In the genomic region with DNA sequence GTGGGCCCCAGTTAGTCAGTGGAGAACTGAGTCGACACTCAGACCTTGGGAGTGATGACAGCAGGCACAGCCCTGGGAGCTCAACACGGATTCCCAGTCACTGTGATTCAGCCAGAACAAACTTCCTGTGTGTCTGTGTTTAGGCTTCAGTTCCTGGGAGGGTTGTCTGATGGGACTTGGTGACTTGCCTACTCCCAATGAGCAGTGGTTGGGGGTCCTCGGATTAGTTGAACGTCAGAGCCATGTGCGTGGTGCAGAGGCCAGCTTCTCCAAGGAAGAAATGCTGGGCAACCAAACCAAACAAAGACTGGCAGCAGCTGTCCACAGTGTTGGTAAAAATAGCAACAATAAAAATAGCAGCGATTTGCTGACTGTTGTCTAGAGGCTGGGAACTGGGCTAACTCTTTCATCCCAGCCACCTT, we compare ENCODE assay signal across 10 mouse cellular contexts.
A peak's percentile ranks its signal among the peaks of the same experiment; 100 is the strongest.
DNase-seq lines count a peak whose midpoint lies in the region; ATAC-seq and TF ChIP-seq lines count a peak whose summit lies in the region.
"Had no signal": no experiment of that assay in that cellular context is flagged by ENCODE, and none has a peak within 500 bp of the region (broad histone marks: within the 10 kb centered on the region; RNA-seq: fewer than 3 reads in every experiment).

No protein-coding gene starts in this region.

- H3K4me3 ChIP-seq in lung, embryonic 15.5 days = no peak overlapping the region
- no peak overlapping the region for H3K4me3 ChIP-seq in heart, embryonic 12.5 days
- H3K4me3 ChIP-seq in stomach, postnatal 0 days (ENCODE audit: low read depth, low read length) = no peak overlapping the region
- H3K4me3 ChIP-seq: embryonic facial prominence, embryonic 13.5 days; midbrain, embryonic 12.5 days had no signal

- H3K27me3 ChIP-seq in lung, embryonic 15.5 days = no peaks in the 10 kb centered on the region
- H3K27me3 ChIP-seq in heart, embryonic 12.5 days (replicated peaks) = no peaks in the 10 kb centered on the region
- H3K27me3 ChIP-seq in stomach, postnatal 0 days (ENCODE audit: control insufficient read depth, insufficient read depth, low read length) = no peaks in the 10 kb centered on the region
- H3K27me3 ChIP-seq: embryonic facial prominence, embryonic 13.5 days; midbrain, embryonic 12.5 days had no signal

- H3K36me3 ChIP-seq in lung, embryonic 15.5 days = no peaks in the 10 kb centered on the region
- H3K36me3 ChIP-seq in heart, embryonic 12.5 days = no peaks in the 10 kb centered on the region
- no peaks in the 10 kb centered on the region for H3K36me3 ChIP-seq in stomach, postnatal 0 days (ENCODE audit: control insufficient read depth, insufficient read depth, low read length)
- H3K36me3 ChIP-seq: embryonic facial prominence, embryonic 13.5 days; midbrain, embryonic 12.5 days had no signal

- H3K4me2 ChIP-seq in lung, embryonic 15.5 days = no peak overlapping the region
- peak overlapping the region; percentile 31 for H3K4me2 ChIP-seq in heart, embryonic 12.5 days
- H3K4me2 ChIP-seq in stomach, postnatal 0 days (replicated peaks; ENCODE audit: low read depth) = no peak overlapping the region
- H3K4me2 ChIP-seq: embryonic facial prominence, embryonic 13.5 days; midbrain, embryonic 12.5 days had no signal

- H3K9ac ChIP-seq in lung, embryonic 15.5 days = no peak overlapping the region
- no peak overlapping the region; the same call in 1 of the 2 replicates for H3K9ac ChIP-seq in heart, embryonic 12.5 days
- no peak overlapping the region for H3K9ac ChIP-seq in stomach, postnatal 0 days (ENCODE audit: low read length)
- H3K9ac ChIP-seq: embryonic facial prominence, embryonic 13.5 days; midbrain, embryonic 12.5 days had no signal

- no peak for TF ChIP-seq EP300 in stomach, postnatal 0 days (optimal IDR thresholded peaks at IDR 0.05)

- no peak for TF ChIP-seq CTCF in stomach, postnatal 0 days (IDR thresholded peaks at IDR 0.05; ENCODE audit: low read depth)

- WGBS in lung, embryonic 15.5 days = 31% methylated on average over 6 of the region's 6 CpGs
- WGBS in heart, embryonic 12.5 days = 11% methylated on average over 6 of the region's 6 CpGs
- WGBS in stomach, postnatal 0 days = 36% methylated on average over 6 of the region's 6 CpGs

- H3K4me1 ChIP-seq in lung, embryonic 15.5 days = peaks cover 14% of the 10 kb centered on the region; the same call in 1 of the 2 replicates
- peaks cover 33% of the 10 kb centered on the region for H3K4me1 ChIP-seq in heart, embryonic 12.5 days (replicated peaks)
- H3K4me1 ChIP-seq in stomach, postnatal 0 days (replicated peaks; ENCODE audit: control insufficient read depth, insufficient read depth) = peaks cover 5% of the 10 kb centered on the region
- H3K4me1 ChIP-seq: midbrain, embryonic 12.5 days had no signal

- DNase-seq in adrenal gland, adult 18-20 months (ENCODE audit: low spot score in 2 of 2) = peak; percentile 20 to 44
- DNase-seq in adrenal gland, postnatal 25 days = no peak
- no peak for DNase-seq in lung, postnatal 14 days
- DNase-seq in stomach, postnatal 0 days (ENCODE audit: low spot score) = no peak
- DNase-seq in right cerebral cortex, postnatal 36 days (ENCODE audit: low spot score in 2 of 2) = no peak
- no peak for DNase-seq in urinary bladder, postnatal 25 days (ENCODE audit: low spot score)

- H3K27ac ChIP-seq in lung, embryonic 15.5 days = 0 out of 2 replicates have a peak overlapping the region, but pooled peaks have one; percentile 2
- H3K27ac ChIP-seq in heart, embryonic 12.5 days (ENCODE audit: poor library complexity, severe bottlenecking) = peak overlapping the region; percentile 89
- peak overlapping the region; percentile 77; the same call in 1 of the 2 replicates for H3K27ac ChIP-seq in stomach, postnatal 0 days (replicated peaks)
- H3K27ac ChIP-seq: embryonic facial prominence, embryonic 13.5 days; midbrain, embryonic 12.5 days had no signal

- no peaks in the 10 kb centered on the region for H3K9me3 ChIP-seq in lung, embryonic 15.5 days
- H3K9me3 ChIP-seq in heart, embryonic 12.5 days (replicated peaks) = no peaks in the 10 kb centered on the region
- H3K9me3 ChIP-seq in stomach, postnatal 0 days (ENCODE audit: control insufficient read depth, low read length) = no peaks in the 10 kb centered on the region
- H3K9me3 ChIP-seq: embryonic facial prominence, embryonic 13.5 days; midbrain, embryonic 12.5 days had no signal

- ATAC-seq in lung, embryonic 15.5 days (ENCODE audit: borderline replicate concordance, extremely low read depth, low FRiP score, low TSS enrichment) = no peak; the same call in 1 of the 2 replicates
- ATAC-seq in heart, embryonic 12.5 days (ENCODE audit: insufficient number of reproducible peaks, low FRiP score) = peak; percentile 70
- ATAC-seq in stomach, postnatal 0 days (ENCODE audit: low FRiP score, low TSS enrichment) = peak; percentile 39; the same call in 1 of the 2 replicates

Comparison
In these comparisons a context has a peak if more than half of its experiments do, and no peak if none do; other contexts are left out.
1. DNase-seq: peak in adrenal gland, adult 18-20 months (2 of 2); none in adrenal gland, postnatal 25 days (single experiment), lung, postnatal 14 days (single experiment), stomach, postnatal 0 days (single experiment), right cerebral cortex, postnatal 36 days (0 of 2) and urinary bladder, postnatal 25 days (single experiment).
2. H3K27ac ChIP-seq: peak in every context shown above with its lines; median percentile 89 in heart, embryonic 12.5 days; 77 in stomach, postnatal 0 days; 2 in lung, embryonic 15.5 days.